Mouse (Mus musculus) gastrocnemius, adult 8-10 months (tissue): ENCODE measurements around the gene Ffar3. TPM values are rescaled to one million over a fixed set of nuclear protein-coding genes. Genes with fewer than 3 reads are reported as not detected.

Source experiments
- total RNA-seq, 4 experiments: library from RNA; stranded (reverse); gene quantifications; 2 replicates each; pipeline ENCODE4 v1.2.4; 2022

Ffar3 gene
- total RNA-seq, 4 experiments from 2014 or later: not detected

Other genes starting within 250 kb of the Ffar3 start
- gene Upk1a, start 243.3 kb downstream of the Ffar3 start, total RNA-seq: under 1 TPM in 1 of 4 experiments, not detected in 3; 0.20 TPM
- gene Cox6b1, start 230.0 kb downstream of the Ffar3 start, total RNA-seq: 1,000 to 10,000 TPM; 1,165 to 1,556 (median 1,355) TPM
- not detected for gene Etv2, start 220.3 kb downstream of the Ffar3 start, total RNA-seq
- 10 to 100 TPM; 35.6 to 41.1 (median 38.5) TPM for gene Rbm42, start 205.9 kb downstream of the Ffar3 start, total RNA-seq
- gene Haus5, start 191.2 kb downstream of the Ffar3 start, total RNA-seq: 1 to 10 TPM; 2.0 to 4.3 (median 4.0) TPM
- 1 to 10 TPM; 1.9 to 3.4 (median 2.9) TPM for gene Pmis2, start 184.6 kb downstream of the Ffar3 start, total RNA-seq
- gene 2200002J24Rik, start 157.3 kb downstream of the Ffar3 start, total RNA-seq: not detected
- 1 to 10 TPM in 1 of 4 experiments, under 1 TPM in 1, not detected in 2; 0.31 to 1.4 TPM for gene Atp4a, start 144.0 kb downstream of the Ffar3 start, total RNA-seq
- 100 to 1,000 TPM; 215 to 260 (median 249) TPM for gene Tmem147, start 126.6 kb downstream of the Ffar3 start, total RNA-seq
- not detected for gene Gapdhs, start 112.5 kb downstream of the Ffar3 start, total RNA-seq
- gene Sbsn, start 104.7 kb downstream of the Ffar3 start, total RNA-seq: 1 to 10 TPM in 2 of 4 experiments, under 1 TPM in 2; 0.53 to 2.0 (median 1.4) TPM
- gene Dmkn, start 92.4 kb downstream of the Ffar3 start, total RNA-seq: 1 to 10 TPM in 1 of 4 experiments, under 1 TPM in 1, not detected in 2; 0.48 to 1.0 TPM
- gene Krtdap, start 68.3 kb downstream of the Ffar3 start, total RNA-seq: 1 to 10 TPM in 3 of 4 experiments, not detected in 1; 1.7 to 3.5 (median 2.0) TPM
- gene Ffar2, start 32.4 kb downstream of the Ffar3 start, total RNA-seq: 1 to 10 TPM in 2 of 4 experiments, under 1 TPM in 1, not detected in 1; 0.21 to 1.2 (median 1.2) TPM
- not detected for gene Ffar1, start 5.4 kb upstream of the Ffar3 start, total RNA-seq
- not detected for gene Cd22, start 24.2 kb upstream of the Ffar3 start, total RNA-seq
- gene Mag, start 58.7 kb upstream of the Ffar3 start, total RNA-seq: under 1 TPM in 3 of 4 experiments, not detected in 1; 0.47 to 0.65 (median 0.56) TPM
- not detected for gene Hamp2, start 68.5 kb upstream of the Ffar3 start, total RNA-seq
- gene Hamp, start 87.9 kb upstream of the Ffar3 start, total RNA-seq: under 1 TPM in 1 of 4 experiments, not detected in 3; 0.86 TPM
- gene Usf2, start 100.6 kb upstream of the Ffar3 start, total RNA-seq: 10 to 100 TPM; 75.5 to 96.0 (median 89.5) TPM
- under 1 TPM in 3 of 4 experiments, not detected in 1; 0.29 to 0.56 (median 0.54) TPM for gene Lsr, start 117.3 kb upstream of the Ffar3 start, total RNA-seq
- under 1 TPM in 1 of 4 experiments, not detected in 3; 0.19 TPM for gene Fam187b, start 117.6 kb upstream of the Ffar3 start, total RNA-seq
- gene Fxyd5, start 186.3 kb upstream of the Ffar3 start, total RNA-seq: 1 to 10 TPM; 4.7 to 8.7 (median 6.1) TPM
- 1 to 10 TPM in 2 of 4 experiments, under 1 TPM in 1, not detected in 1; 0.99 to 1.3 (median 1.3) TPM for gene Fxyd7, start 195.3 kb upstream of the Ffar3 start, total RNA-seq
- gene Fxyd1, start 201.0 kb upstream of the Ffar3 start, total RNA-seq: 100 to 1,000 TPM; 556 to 826 (median 679) TPM
- gene Lgi4, start 203.2 kb upstream of the Ffar3 start, total RNA-seq: 1 to 10 TPM; 1.4 to 3.5 (median 2.3) TPM
- 1 to 10 TPM in 2 of 4 experiments, under 1 TPM in 2; 0.77 to 1.3 (median 0.92) TPM for gene Fxyd3, start 220.5 kb upstream of the Ffar3 start, total RNA-seq